Mouse (Mus musculus): Measurements from ENCODE around the gene Gpx4. TPM values are rescaled to one million over a fixed set of nuclear protein-coding genes. Genes with fewer than 3 reads are reported as not detected.

Gene Gpx4
- polyA plus RNA-seq (2012; rRNA removed), result 238 and 259 TPM in 2 replicates

GRCm38 (mm10) chr10:80047041-80047565 lies at the start of gene Gpx4:
Gpx4 (plus strand) TSS chr10:80047166.
- Histone ChIP-seq H3K4me3 (ENCODE audit: extremely low read depth, insufficient read depth, insufficient read length) (no peak within 1 kb of the TSS), H3K27ac (ENCODE audit: insufficient read depth, low read length) (no peak within 1 kb of the TSS), H3K4me1 (ENCODE audit: control insufficient read depth, insufficient read depth, insufficient read length) (peaks cover 20% of the 10 kb centered on the region; the same call in 1 of the 2 replicates), H3K36me3 (ENCODE audit: control insufficient read depth, insufficient read depth, low read length) (no peaks in the 10 kb centered on the region), H3K27me3 (ENCODE audit: control insufficient read depth, insufficient read depth, low read length) (no peaks in the 10 kb centered on the region)
- no peak for DNase-seq (ENCODE audit: low read depth in 1 of 2, low spot score in 2 of 2)
- TF ChIP-seq CTCF (IDR thresholded peaks at IDR 0.05; ENCODE audit: extremely low read depth, insufficient read depth, insufficient read length, insufficient replicate concordance) (no peak), POLR2A (IDR thresholded peaks at IDR 0.05; ENCODE audit: low read depth, low read length) (no peak)
- WGBS, result 90% methylated on average over 9 of the region's 9 CpGs

DNA sequence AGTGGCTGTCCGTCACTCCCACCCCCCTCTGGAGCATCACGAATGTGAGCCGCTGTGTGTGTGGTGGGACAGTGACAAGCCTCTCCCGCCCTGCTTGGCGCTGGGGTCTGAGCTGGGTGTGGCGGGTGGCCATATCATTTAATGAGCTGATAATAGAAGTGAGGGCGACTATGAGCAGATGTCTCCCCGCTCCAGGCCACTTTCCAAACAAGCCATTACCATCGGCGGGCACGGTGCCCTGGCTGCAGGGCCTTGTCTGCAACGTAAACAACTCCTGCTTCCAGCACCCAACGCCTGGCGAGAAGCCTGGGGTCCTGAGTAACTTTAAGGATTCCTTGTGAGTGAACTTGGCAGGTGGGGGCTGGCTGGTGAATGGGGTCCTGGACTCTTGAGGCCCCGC lies 49.1 kb upstream of the Gpx4 start:
- 75% methylated on average over 15 of the region's 15 CpGs for WGBS
- H3K4me3 ChIP-seq (ENCODE audit: extremely low read depth, insufficient read depth, insufficient read length), result no peak overlapping the region
- H3K4me1 ChIP-seq (ENCODE audit: control insufficient read depth, insufficient read depth, insufficient read length), result peaks cover 10% of the 10 kb centered on the region
- peaks cover 30% of the 10 kb centered on the region for H3K36me3 ChIP-seq (ENCODE audit: control insufficient read depth, insufficient read depth, low read length)
- no peaks in the 10 kb centered on the region for H3K27me3 ChIP-seq (ENCODE audit: control insufficient read depth, insufficient read depth, low read length)
- H3K27ac ChIP-seq (ENCODE audit: insufficient read depth, low read length), result peak overlapping the region; percentile 83; the same call in 1 of the 2 replicates
- TF ChIP-seq CTCF (IDR thresholded peaks at IDR 0.05; ENCODE audit: extremely low read depth, insufficient read depth, insufficient read length, insufficient replicate concordance), result no peak
- TF ChIP-seq POLR2A (IDR thresholded peaks at IDR 0.05; ENCODE audit: low read depth, low read length), result no peak
- no peak for DNase-seq (ENCODE audit: low read depth in 1 of 2, low spot score in 2 of 2)

DNA sequence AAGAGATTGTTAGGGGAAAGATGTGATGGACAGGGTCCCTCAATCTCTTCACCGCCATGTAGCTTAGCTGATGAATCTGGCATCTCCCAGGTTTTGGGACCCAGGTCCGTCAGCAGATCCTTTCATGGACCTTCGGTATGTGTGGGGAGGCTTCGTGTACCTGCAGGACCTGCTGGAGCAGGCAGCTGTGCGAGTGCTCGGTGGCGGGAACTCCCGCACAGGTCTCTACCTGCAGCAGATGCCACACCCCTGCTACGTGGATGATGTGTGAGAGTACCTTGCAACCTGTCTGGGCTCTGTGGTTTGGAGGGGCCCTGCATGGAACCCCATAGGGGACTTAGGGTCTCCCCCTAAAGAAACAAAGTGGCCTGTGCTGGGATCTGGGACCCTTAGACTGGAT lies 45.0 kb upstream of the Gpx4 start:
- Histone ChIP-seq H3K4me3 (ENCODE audit: extremely low read depth, insufficient read depth, insufficient read length) (no peak overlapping the region), H3K27me3 (ENCODE audit: control insufficient read depth, insufficient read depth, low read length) (no peaks in the 10 kb centered on the region), H3K27ac (ENCODE audit: insufficient read depth, low read length) (no peak overlapping the region), H3K36me3 (ENCODE audit: control insufficient read depth, insufficient read depth, low read length) (peaks cover 16% of the 10 kb centered on the region), H3K4me1 (ENCODE audit: control insufficient read depth, insufficient read depth, insufficient read length) (no peaks in the 10 kb centered on the region)
- no peak for TF ChIP-seq CTCF (IDR thresholded peaks at IDR 0.05; ENCODE audit: extremely low read depth, insufficient read depth, insufficient read length, insufficient replicate concordance)
- no peak for TF ChIP-seq POLR2A (IDR thresholded peaks at IDR 0.05; ENCODE audit: low read depth, low read length)
- no peak for DNase-seq (ENCODE audit: low read depth in 1 of 2, low spot score in 2 of 2)
- 95% methylated on average over 9 of the region's 9 CpGs for WGBS

DNA sequence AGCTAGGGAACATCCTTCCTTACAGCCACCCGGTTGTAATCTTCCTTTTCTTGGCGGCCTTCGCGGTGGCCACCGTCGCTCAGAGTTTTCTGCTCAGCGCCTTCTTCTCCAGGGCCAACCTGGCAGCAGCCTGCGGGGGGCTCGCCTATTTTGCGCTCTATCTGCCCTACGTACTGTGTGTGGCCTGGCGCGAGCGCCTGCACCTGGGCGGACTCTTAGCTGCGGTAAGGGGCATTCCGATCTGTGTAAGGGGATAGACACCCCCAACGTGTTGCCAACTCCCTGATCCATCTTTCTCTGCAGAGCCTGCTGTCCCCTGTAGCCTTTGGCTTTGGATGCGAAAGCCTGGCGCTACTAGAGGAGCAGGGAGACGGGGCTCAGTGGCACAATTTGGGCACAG lies 44.1 kb upstream of the Gpx4 start:
- H3K27ac ChIP-seq (ENCODE audit: insufficient read depth, low read length), result no peak overlapping the region
- TF ChIP-seq POLR2A (IDR thresholded peaks at IDR 0.05; ENCODE audit: low read depth, low read length) (no peak), CTCF (IDR thresholded peaks at IDR 0.05; ENCODE audit: extremely low read depth, insufficient read depth, insufficient read length, insufficient replicate concordance) (no peak)
- DNase-seq (ENCODE audit: low read depth in 1 of 2, low spot score in 2 of 2), result no peak
- 93% methylated on average over 21 of the region's 21 CpGs for WGBS
- no peaks in the 10 kb centered on the region for H3K4me1 ChIP-seq (ENCODE audit: control insufficient read depth, insufficient read depth, insufficient read length)
- peaks cover 24% of the 10 kb centered on the region for H3K36me3 ChIP-seq (ENCODE audit: control insufficient read depth, insufficient read depth, low read length)
- H3K27me3 ChIP-seq (ENCODE audit: control insufficient read depth, insufficient read depth, low read length), result no peaks in the 10 kb centered on the region
- no peak overlapping the region for H3K4me3 ChIP-seq (ENCODE audit: extremely low read depth, insufficient read depth, insufficient read length)

GRCm38 (mm10) chr10:80003374-80004232 lies 43.4 kb upstream of the Gpx4 start:
- no peak overlapping the region for H3K4me3 ChIP-seq (ENCODE audit: extremely low read depth, insufficient read depth, insufficient read length)
- H3K4me1 ChIP-seq (ENCODE audit: control insufficient read depth, insufficient read depth, insufficient read length), result no peaks in the 10 kb centered on the region
- peaks cover 28% of the 10 kb centered on the region for H3K36me3 ChIP-seq (ENCODE audit: control insufficient read depth, insufficient read depth, low read length)
- H3K27me3 ChIP-seq (ENCODE audit: control insufficient read depth, insufficient read depth, low read length), result no peaks in the 10 kb centered on the region
- no peak overlapping the region for H3K27ac ChIP-seq (ENCODE audit: insufficient read depth, low read length)
- DNase-seq (ENCODE audit: low read depth in 1 of 2, low spot score in 2 of 2), result no peak
- WGBS, result 81% methylated on average over 9 of the region's 9 CpGs
- TF ChIP-seq POLR2A (IDR thresholded peaks at IDR 0.05; ENCODE audit: low read depth, low read length) (no peak), CTCF (IDR thresholded peaks at IDR 0.05; ENCODE audit: extremely low read depth, insufficient read depth, insufficient read length, insufficient replicate concordance) (no peak)

- no peak for DNase-seq (ENCODE audit: low read depth in 1 of 2, low spot score in 2 of 2)
- H3K4me1 ChIP-seq (ENCODE audit: control insufficient read depth, insufficient read depth, insufficient read length), result no peaks in the 10 kb centered on the region
- H3K27me3 ChIP-seq (ENCODE audit: control insufficient read depth, insufficient read depth, low read length), result no peaks in the 10 kb centered on the region
- no peak overlapping the region for H3K4me3 ChIP-seq (ENCODE audit: extremely low read depth, insufficient read depth, insufficient read length)
- WGBS, result 85% methylated on average over 8 of the region's 8 CpGs
- H3K36me3 ChIP-seq (ENCODE audit: control insufficient read depth, insufficient read depth, low read length), result peaks cover 29% of the 10 kb centered on the region
- no peak for TF ChIP-seq CTCF (IDR thresholded peaks at IDR 0.05; ENCODE audit: extremely low read depth, insufficient read depth, insufficient read length, insufficient replicate concordance)
- TF ChIP-seq POLR2A (IDR thresholded peaks at IDR 0.05; ENCODE audit: low read depth, low read length), result no peak
- H3K27ac ChIP-seq (ENCODE audit: insufficient read depth, low read length), result no peak overlapping the region
Observed at GRCm38 (mm10) chr10:80004233-80004705, 42.7 kb upstream of the Gpx4 start.

DNA sequence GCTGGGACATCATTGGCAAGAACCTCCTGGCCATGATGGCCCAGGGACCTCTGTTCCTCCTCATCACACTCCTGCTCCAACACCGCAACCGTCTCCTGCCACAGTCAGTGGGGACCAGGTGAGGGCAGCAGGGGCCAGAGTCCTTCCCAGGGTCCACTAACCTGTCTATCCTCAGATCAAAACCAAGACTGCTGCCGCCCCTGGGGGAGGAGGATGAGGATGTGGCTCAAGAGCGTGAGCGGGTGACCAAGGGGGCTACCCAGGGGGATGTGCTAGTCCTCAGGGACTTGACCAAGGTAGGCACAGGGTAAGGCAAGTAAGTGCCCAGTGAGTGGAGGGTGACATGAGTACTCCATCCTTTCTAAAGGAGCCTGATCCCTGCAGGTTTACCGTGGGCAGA lies 35.2 kb upstream of the Gpx4 start:
- no peak for DNase-seq (ENCODE audit: low read depth in 1 of 2, low spot score in 2 of 2)

More for the DNA sequence above, 35.2 kb upstream of the Gpx4 start:
- Histone ChIP-seq H3K4me3 (ENCODE audit: extremely low read depth, insufficient read depth, insufficient read length) (no peak overlapping the region), H3K36me3 (ENCODE audit: control insufficient read depth, insufficient read depth, low read length) (peaks cover 33% of the 10 kb centered on the region), H3K27me3 (ENCODE audit: control insufficient read depth, insufficient read depth, low read length) (no peaks in the 10 kb centered on the region), H3K27ac (ENCODE audit: insufficient read depth, low read length) (no peak overlapping the region), H3K4me1 (ENCODE audit: control insufficient read depth, insufficient read depth, insufficient read length) (peaks cover 9% of the 10 kb centered on the region)
- 97% methylated on average over 6 of the region's 6 CpGs for WGBS
- TF ChIP-seq CTCF (IDR thresholded peaks at IDR 0.05; ENCODE audit: extremely low read depth, insufficient read depth, insufficient read length, insufficient replicate concordance) (no peak), POLR2A (IDR thresholded peaks at IDR 0.05; ENCODE audit: low read depth, low read length) (no peak)

Data from spleen, adult 2 months (tissue).